Mouse (Mus musculus) forebrain, embryonic 11.5 days (tissue): ENCODE data around the gene Parp3. TPM values are rescaled to one million over a fixed set of nuclear protein-coding genes. Genes with fewer than 3 reads are reported as not detected.

Source experiments
- ATAC-seq: fragments of 200-750 bp; cut with Nextera tagmentation; replicated peaks from 2 replicates; pipeline ENCODE4 v1.8.0; 2017; ENCODE audit warnings: moderate TSS enrichment; ENCODE audit not compliant: low FRiP score
- DNase-seq: peaks from one replicate; pipeline ENCODE4 v3.0.0-alpha.2; 2017; ENCODE audit warnings: low spot score
- H3K27ac ChIP-seq: fragments of 300-500 bp; sonication (generic); 2 replicates; pipeline ENCODE4 v1.5.1; 2014; ENCODE audit warnings: low read depth, low read length
- H3K27me3 ChIP-seq: fragments of 300-500 bp; sonication (generic); 2 replicates; pipeline ENCODE4 v1.6.1; 2014; ENCODE audit warnings: mild to moderate bottlenecking, low read length, mixed read lengths; ENCODE audit not compliant: control insufficient read depth, insufficient read depth
- H3K36me3 ChIP-seq: fragments of 300-500 bp; sonication (generic); 2 replicates; pipeline ENCODE4 v1.6.1; 2014; ENCODE audit warnings: mild to moderate bottlenecking, low read length, moderate library complexity, mixed read lengths; ENCODE audit not compliant: control insufficient read depth, insufficient read depth
- H3K4me1 ChIP-seq: fragments of 300-500 bp; sonication (generic); replicated peaks from 2 replicates; pipeline ENCODE4 v1.6.1; 2014; ENCODE audit warnings: low read length, mixed read lengths; ENCODE audit not compliant: control insufficient read depth, insufficient read depth
- H3K4me2 ChIP-seq: fragments of 300-500 bp; sonication (generic); 2 replicates; pipeline ENCODE4 v1.6.1; 2014; ENCODE audit warnings: low read depth, mild to moderate bottlenecking, low read length, moderate library complexity, mixed read lengths; ENCODE audit not compliant: severe bottlenecking
- H3K4me3 ChIP-seq: fragments of 300-500 bp; sonication (generic); 2 replicates; pipeline ENCODE4 v1.5.1; 2014; ENCODE audit warnings: low read depth, low read length
- H3K9ac ChIP-seq: fragments of 300-500 bp; sonication (generic); 2 replicates; pipeline ENCODE4 v1.6.1; 2014; ENCODE audit warnings: low read length
- H3K9me3 ChIP-seq: fragments of 300-500 bp; sonication (generic); 2 replicates; pipeline ENCODE4 v1.6.1; 2016; ENCODE audit warnings: low read length, mixed read lengths; ENCODE audit not compliant: control insufficient read depth
- WGBS: fragments of 180-500 bp; shearing (Covaris S2); extraction: QIAGEN DNeasy Blood & Tissue Kit; methylation state at CpG from one replicate; pipeline ENCODE4 v1.1.7; 2014; 5-methylcytosine and 5-hydroxymethylcytosine counted together
- polyA plus RNA-seq: library from polyadenylated mRNA; unstranded; fragments of >200 nt; fragmentation: Nextera tagmentation; extraction: Ambion mirVana; gene quantifications from 2 replicates; pipeline ENCODE4 v1.2.1, GENCODE M21; 2014

Parp3 gene
- polyA plus RNA-seq, 1 experiment from 2014 or later: 1.2 TPM

DNA sequence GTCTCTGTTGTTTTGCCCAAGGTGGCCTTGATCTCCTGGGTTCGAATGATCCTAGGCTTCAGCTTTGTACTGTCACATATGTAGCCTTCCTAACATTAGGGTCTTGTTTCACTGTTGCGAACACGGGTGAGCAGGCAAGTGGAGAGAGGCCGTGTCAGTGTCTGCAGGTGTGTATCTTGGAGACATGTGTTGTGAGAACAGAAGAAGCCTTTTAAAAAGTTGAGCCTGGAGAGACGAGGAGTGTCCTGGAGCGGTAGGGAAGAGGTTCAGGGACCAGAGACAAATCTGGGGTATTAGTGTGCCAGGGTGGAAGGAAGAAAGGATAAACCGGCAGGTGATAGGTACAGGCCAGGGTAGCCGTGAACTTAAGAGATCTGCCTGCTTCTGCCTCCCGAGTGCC lies 1.4 kb upstream of the Parp3 start:
- no peak overlapping the region for H3K27ac ChIP-seq
- H3K9ac ChIP-seq: peak overlapping the region; percentile 64
- H3K4me3 ChIP-seq: peak overlapping the region; percentile 70
- H3K4me2 ChIP-seq: peak overlapping the region; percentile 76
- no peaks in the 10 kb centered on the region for H3K27me3 ChIP-seq
- H3K9me3 ChIP-seq: no peaks in the 10 kb centered on the region
- H3K4me1 ChIP-seq: peaks cover 12% of the 10 kb centered on the region
- WGBS: 84% methylated on average over 9 of the region's 9 CpGs
- H3K36me3 ChIP-seq: no peaks in the 10 kb centered on the region; the same call in 1 of the 2 replicates
- ATAC-seq (no peak), DNase-seq (peak; percentile 46)

- H3K27ac ChIP-seq: no peak overlapping the region
- DNase-seq (no peak), ATAC-seq (no peak)
- H3K9me3 ChIP-seq: no peaks in the 10 kb centered on the region
- peak overlapping the region; percentile 70 for H3K4me3 ChIP-seq
- peak overlapping the region; percentile 76 for H3K4me2 ChIP-seq
- peaks cover 12% of the 10 kb centered on the region for H3K4me1 ChIP-seq
- no peaks in the 10 kb centered on the region; the same call in 1 of the 2 replicates for H3K36me3 ChIP-seq
- no peaks in the 10 kb centered on the region for H3K27me3 ChIP-seq
- 7% methylated on average over 16 of the region's 16 CpGs for WGBS
- peak overlapping the region; percentile 64 for H3K9ac ChIP-seq
Measured at GRCm38 (mm10) chr9:106477649-106478048, 900 bp upstream of the Parp3 start.

GRCm38 (mm10) chr9:106476002-106476923 lies 486 bp downstream of the Parp3 start:
- Histone ChIP-seq H3K4me3 (no peak overlapping the region), H3K9ac (peak overlapping the region; percentile 39), H3K4me1 (peaks cover 17% of the 10 kb centered on the region), H3K36me3 (no peaks in the 10 kb centered on the region; the same call in 1 of the 2 replicates), H3K27ac (no peak overlapping the region), H3K4me2 (peak overlapping the region; percentile 31), H3K9me3 (no peaks in the 10 kb centered on the region), H3K27me3 (no peaks in the 10 kb centered on the region)
- DNase-seq: no peak
- 37% methylated on average over 16 of the region's 16 CpGs for WGBS
- ATAC-seq: peak; percentile 62

GRCm38 (mm10) chr9:106475663-106476001 lies 1.1 kb downstream of the Parp3 start, which contains the start of gene Rrp9:
TSS of gene Rrp9 (plus strand) at chr9:106475963.
- Histone ChIP-seq H3K4me3 (no peak within 1 kb of the TSS), H3K36me3 (no peaks in the 10 kb centered on the region; the same call in 1 of the 2 replicates), H3K27me3 (no peaks in the 10 kb centered on the region), H3K4me1 (peaks cover 17% of the 10 kb centered on the region), H3K4me2 (peak within 1 kb of the TSS; percentile 31), H3K27ac (no peak within 1 kb of the TSS), H3K9ac (peak within 1 kb of the TSS; percentile 39), H3K9me3 (no peaks in the 10 kb centered on the region)
- ATAC-seq: no peak
- no peak for DNase-seq
- WGBS: 90% methylated on average over 10 of the region's 10 CpGs

DNA sequence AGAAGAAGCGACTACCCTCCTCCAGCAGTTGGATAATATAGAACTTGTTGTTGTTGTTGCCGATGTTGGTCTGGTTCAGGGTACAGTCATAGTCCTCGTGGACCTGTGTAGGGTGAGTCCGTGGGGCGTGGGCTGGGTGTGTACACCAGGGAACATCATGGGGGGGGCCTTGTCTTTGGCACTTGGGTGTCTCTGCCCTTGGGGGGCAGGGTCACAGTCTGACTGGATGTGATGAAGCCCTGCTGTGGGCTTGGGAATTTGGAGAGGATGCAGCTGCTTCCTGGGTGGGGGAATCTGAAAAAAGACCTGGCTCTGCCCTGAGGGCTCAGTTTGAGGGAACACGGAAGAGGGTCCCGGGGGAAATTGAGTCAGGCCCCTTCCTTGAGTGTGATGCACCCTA lies 1.7 kb downstream of the Parp3 start:
- Histone ChIP-seq H3K4me2 (no peak overlapping the region), H3K27me3 (no peaks in the 10 kb centered on the region), H3K9ac (0 out of 2 replicates have a peak overlapping the region, but pooled peaks have one; percentile 27), H3K36me3 (no peaks in the 10 kb centered on the region), H3K27ac (no peak overlapping the region), H3K9me3 (no peaks in the 10 kb centered on the region), H3K4me1 (peaks cover 17% of the 10 kb centered on the region), H3K4me3 (no peak overlapping the region)
- ATAC-seq: no peak
- WGBS: 67% methylated on average over 7 of the region's 7 CpGs
- DNase-seq: no peak

DNA sequence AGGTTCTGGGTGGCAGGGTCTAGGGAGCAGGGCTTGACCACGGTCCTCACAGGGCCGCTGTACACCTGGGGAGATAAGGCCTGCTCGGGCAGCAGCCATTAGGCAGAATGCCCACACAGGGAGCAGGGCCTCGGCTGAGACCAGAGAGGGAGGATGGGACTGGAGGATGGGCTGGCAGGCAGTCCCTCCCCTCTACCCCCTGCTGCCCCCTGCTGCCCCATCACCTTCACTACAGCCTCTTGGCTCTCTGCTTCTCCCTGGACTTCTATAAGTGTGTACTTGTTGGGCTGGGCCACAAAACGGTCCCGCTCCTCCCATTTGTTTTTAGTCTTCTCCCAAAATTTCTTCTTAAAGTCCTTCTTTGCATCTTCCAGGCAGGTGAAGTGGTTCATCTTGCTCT lies 2.3 kb downstream of the Parp3 start:
- H3K9ac ChIP-seq: peak overlapping the region; percentile 41; the same call in 1 of the 2 replicates
- no peak overlapping the region for H3K27ac ChIP-seq
- WGBS: 2% methylated on average over 6 of the region's 6 CpGs
- no peaks in the 10 kb centered on the region for H3K9me3 ChIP-seq
- no peak overlapping the region for H3K4me3 ChIP-seq
- DNase-seq: peak; percentile 92
- peak; percentile 32 for ATAC-seq
- H3K4me2 ChIP-seq: no peak overlapping the region
- no peaks in the 10 kb centered on the region for H3K36me3 ChIP-seq
- no peaks in the 10 kb centered on the region for H3K27me3 ChIP-seq
- peaks cover 17% of the 10 kb centered on the region for H3K4me1 ChIP-seq

GRCm38 (mm10) chr9:106473753-106474105 lies 3.0 kb downstream of the Parp3 start:
- Histone ChIP-seq H3K27ac (no peak overlapping the region), H3K9me3 (no peaks in the 10 kb centered on the region), H3K36me3 (no peaks in the 10 kb centered on the region), H3K4me1 (peaks cover 17% of the 10 kb centered on the region), H3K4me2 (no peak overlapping the region), H3K4me3 (no peak overlapping the region), H3K27me3 (no peaks in the 10 kb centered on the region), H3K9ac (no peak overlapping the region)
- ATAC-seq (no peak), DNase-seq (no peak)
- 81% methylated on average over 5 of the region's 5 CpGs for WGBS

DNA sequence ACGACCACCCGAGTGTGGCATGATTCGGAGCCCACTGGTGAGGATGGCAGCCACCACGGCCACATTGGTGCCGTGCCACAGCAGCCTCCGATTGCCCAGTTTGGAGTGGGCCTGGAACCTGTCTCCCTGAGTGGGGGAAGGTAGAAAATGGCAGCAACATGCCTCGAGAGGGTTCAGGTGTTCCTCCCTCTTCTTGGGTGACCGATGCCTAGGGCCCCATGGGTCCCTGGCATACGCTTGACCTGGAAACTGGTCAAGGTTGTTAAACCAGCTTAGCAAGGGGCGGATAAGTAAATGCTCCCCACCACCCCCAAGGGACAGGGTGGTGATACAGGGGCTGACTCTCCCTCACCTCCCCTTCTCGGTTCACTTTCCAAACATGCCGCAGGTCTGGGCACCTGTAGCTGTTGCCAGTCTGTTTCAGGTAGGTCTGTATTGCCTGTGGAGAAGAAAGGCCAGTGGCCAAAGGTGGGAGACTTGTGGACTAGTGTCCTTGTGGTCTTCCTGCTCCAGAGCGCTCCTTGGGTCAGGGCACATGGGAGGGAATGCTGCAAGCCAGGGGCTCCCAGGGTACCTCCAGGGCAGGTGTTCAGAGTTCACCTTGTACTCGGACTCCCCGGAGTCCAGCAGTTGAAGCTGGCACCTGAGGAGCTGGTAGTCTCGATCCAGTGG lies 3.5 kb downstream of the Parp3 start:
- Histone ChIP-seq H3K9ac (no peak overlapping the region), H3K4me2 (no peak overlapping the region), H3K27ac (no peak overlapping the region), H3K9me3 (no peaks in the 10 kb centered on the region), H3K4me3 (no peak overlapping the region), H3K27me3 (no peaks in the 10 kb centered on the region), H3K4me1 (peaks cover 17% of the 10 kb centered on the region), H3K36me3 (no peaks in the 10 kb centered on the region)
- 91% methylated on average over 16 of the region's 16 CpGs for WGBS
- ATAC-seq (no peak), DNase-seq (no peak)
